Mouse (Mus musculus): ENCODE data around the gene Gpbar1. TPM values are rescaled to one million over a fixed set of nuclear protein-coding genes. Genes with fewer than 3 reads are reported as not detected.
A peak's percentile ranks its signal among the peaks of the same experiment; 100 is the strongest.

Gene Gpbar1
- total RNA-seq, 2 experiments from 2014 or later, result not detected

GRCm38 (mm10) chr1:74294733-74295455 is 16.5 kb downstream of the Gpbar1 start:
- no peak for DNase-seq (ENCODE audit: low spot score in 2 of 2)

DNA sequence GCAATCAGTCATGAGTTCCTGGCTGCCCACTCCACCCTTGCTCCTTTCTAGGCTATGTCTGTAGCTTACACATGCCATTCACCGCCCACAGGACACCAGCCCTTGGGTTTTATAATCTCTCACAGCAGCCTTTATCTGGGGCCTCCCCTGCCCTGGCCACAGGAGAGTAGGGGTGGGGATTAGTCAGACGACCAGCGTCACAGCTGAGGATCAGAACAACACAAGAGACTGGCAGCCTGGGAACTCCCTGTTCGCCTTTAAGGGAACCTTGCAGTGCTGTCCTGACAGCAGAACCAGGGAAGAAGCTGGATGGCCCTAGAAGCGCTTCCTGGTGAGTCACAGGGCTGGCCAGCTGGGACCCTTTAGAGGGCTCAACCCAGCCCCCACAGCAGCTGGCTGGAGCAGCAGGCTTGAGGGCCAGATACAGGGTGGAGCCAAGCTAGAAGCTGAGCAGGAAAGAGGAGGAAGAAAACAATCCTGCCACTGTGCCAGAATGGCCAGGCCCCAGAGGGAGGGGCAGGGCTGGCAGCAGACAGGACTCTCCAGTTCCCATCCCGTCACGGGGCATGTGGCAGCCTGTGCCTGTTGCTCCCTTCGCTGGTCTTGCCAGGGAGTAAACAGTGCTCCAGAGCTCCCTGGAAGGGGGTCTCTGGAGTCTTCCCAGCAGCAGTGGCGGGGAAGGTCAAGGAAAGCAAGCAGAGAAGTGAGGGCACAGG is 17.3 kb downstream of the Gpbar1 start:
- peak; percentile 80 to 93 for DNase-seq (ENCODE audit: low spot score in 2 of 2)

- DNase-seq (ENCODE audit: low spot score in 2 of 2), result no peak
Observed at GRCm38 (mm10) chr1:74296477-74296876, 18.1 kb downstream of the Gpbar1 start.

- no peak for DNase-seq (ENCODE audit: low spot score in 2 of 2)
Observed at GRCm38 (mm10) chr1:74297269-74297668, 18.9 kb downstream of the Gpbar1 start.

DNA sequence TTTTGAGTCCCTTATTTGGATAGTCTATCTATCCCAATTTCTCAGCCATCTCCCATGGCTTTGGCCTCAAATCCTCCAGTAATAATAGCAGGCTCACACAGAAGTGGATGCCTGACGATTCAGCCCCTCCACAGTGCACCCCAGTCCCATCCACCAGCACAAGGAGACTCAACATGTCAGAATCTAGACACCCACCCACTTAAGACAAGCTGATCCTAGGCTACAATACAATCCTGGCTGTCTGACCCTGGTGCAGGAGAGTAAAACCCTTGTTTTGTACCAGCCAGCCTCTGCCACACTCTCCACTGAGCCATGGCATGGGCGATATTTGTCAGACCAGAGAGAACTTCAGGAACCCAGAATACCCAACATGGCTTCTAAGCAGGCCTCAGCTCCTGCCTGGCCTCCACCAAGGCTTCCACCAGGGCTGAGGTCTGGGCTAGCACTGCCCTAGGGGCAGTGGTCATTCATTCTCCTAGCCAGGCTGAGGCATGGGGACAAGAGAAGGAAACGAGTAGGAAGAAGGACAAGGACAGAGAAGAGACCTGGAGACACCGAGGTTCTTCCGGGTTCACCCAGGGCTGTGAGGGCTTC is 19.9 kb downstream of the Gpbar1 start:
- no peak for DNase-seq (ENCODE audit: low spot score in 2 of 2)

GRCm38 (mm10) chr1:74298996-74299395 is 20.6 kb downstream of the Gpbar1 start:
- no peak for DNase-seq (ENCODE audit: low spot score in 2 of 2)

- no peak for DNase-seq (ENCODE audit: low spot score in 2 of 2)
Observed at GRCm38 (mm10) chr1:74300347-74301110, 22.2 kb downstream of the Gpbar1 start.

DNA sequence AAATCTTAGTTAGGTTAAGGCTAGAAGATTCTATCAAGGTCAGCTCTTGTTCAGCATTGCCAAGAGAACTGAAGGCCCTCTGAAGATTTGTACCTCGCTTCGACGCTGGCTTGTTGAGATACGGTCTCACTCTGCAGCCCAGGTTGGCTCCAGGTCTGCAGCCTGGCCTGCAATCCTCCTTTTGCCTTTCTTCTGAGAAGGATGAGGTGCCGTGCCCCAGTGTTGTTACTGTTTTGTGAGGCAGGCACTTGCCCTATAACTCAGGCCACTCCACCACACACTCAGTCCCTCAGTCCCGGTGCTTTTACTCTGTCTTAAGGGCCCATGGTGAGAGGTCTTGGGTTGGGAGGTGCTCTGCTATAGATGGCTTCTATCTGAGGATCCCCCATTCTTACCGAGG is 23.9 kb downstream of the Gpbar1 start:
- DNase-seq (ENCODE audit: low spot score in 2 of 2), result no peak

DNA sequence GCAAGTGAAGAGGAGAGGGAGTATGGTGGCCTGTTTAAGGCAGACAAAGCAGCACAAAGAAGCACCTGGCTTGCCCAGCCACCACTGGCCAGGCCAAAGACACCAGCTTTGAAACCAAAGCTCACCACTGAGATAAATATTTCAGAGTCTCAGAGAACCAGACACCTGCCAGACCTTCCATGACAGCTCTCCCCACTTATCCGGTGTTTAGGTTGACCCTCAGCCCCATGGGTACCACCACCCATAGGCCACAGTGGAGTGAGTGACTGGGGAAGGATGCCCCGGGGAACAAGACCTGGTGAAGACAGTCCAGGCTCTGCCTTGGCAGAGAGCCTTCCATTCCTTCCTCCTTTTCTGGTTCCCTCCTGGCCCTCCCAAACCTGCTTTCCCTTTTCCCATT is 24.5 kb downstream of the Gpbar1 start:
- DNase-seq (ENCODE audit: low spot score in 2 of 2), result no peak

DNA sequence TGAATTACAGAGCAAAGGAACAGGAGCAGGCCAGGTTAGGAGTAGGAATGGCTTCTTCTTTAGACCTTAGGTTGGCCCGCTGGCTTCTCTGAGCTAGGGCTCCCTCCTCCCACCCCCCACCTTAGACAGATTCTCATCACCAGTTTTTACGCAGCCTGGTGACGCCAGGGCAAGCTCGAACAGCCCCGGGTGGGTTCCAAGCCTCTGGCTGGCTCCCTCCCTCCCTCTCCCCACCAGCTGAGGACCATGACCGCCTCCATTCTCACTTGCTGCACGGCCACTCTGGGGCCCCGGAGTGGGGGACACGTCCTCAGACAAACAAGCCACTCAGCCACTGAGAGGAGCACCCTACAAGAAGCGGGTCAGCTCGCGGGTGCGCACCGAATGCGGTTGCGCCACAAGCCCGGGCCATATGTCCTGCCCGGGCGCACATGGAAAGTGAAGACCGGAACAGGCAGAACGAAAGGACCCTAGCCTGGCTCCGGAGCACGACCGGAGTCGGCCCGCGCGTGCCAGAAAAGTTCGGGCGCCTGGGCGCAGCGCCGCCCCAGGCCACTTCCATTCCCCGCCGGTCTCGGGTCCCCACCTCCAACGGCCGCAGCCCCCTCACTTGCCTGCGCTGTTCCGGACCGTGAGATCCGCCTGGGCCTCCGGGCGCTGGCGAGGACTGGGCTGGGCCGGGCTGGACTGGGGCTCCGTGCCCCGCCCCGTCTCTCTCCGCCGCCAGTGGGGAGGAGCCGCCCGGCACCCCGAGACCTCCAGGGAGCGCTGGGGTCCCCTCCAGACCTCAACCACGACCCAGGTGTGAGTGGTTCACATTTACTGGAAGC is 25.4 kb downstream of the Gpbar1 start:
- peak; percentile 46 to 48 for DNase-seq (ENCODE audit: low spot score in 2 of 2)

DNA sequence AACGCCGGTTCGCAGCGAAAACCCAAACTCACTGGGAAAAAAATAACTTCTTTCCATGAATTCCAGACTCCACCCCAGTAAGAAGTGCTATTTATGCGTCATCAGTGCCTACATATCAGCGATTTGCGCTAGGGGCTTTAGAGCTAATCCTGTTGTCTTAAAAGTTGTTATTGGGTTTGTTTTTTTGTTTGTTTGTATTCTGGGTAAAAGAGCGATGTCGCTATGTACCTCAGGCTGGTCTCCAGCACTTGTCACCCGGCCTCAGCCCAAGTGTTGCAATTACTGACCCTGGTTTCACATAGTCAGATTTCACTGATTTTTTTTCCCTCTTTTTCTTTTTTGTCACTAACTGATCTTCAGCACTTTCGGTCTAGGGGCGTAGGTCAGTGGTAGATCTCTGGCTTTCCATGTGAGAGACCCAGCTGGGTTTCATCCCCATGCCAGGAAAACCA is 26.0 kb downstream of the Gpbar1 start:
- DNase-seq (ENCODE audit: low spot score in 2 of 2), result no peak

GRCm38 (mm10) chr1:74304946-74305345 is 26.6 kb downstream of the Gpbar1 start:
- DNase-seq (ENCODE audit: low spot score in 2 of 2), result no peak

DNA sequence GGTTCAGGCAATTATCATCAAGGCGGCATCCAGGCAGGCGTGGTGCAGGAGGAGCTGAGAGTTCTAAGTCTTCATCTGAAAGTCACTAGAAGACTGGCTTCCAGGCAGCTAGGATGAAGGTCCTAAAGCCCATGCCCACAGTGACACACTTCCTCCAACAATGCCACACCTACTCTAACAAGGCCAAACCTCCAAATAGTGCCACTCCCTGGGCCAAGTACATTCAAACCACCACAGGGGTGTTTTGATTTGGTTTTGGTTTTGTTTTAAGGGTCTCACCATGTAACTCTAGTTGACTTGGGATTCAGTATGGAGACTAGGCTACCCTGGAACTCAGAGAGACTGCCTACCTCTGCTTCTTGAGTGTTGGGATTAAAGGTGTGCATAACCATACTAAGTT is 27.2 kb downstream of the Gpbar1 start, which contains the start of gene Tmbim1:
Tmbim1 (minus strand) TSS at position 101 of the 400 bp plus-strand sequence.
- DNase-seq (ENCODE audit: low spot score in 2 of 2), result no peak

DNA sequence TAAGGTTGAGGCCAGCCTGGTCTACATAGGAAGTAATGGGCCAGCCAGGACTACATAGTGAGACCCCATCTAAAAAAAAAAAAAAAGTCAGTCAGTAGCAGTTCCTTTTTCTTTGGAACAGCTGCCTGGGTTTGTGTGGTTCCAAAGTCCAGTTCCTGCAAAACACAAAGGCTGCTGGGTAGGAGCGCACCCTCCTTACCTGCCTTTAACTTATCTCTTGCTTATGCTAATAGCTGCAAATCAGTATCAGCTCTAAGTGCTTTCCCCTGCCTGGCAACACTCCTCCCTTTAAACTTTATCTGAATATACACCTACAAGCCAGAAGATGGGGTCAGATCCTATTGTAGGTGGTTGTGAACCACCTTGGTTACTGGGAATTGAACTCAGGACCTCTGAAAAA is 28.8 kb downstream of the Gpbar1 start:
- DNase-seq (ENCODE audit: low spot score in 2 of 2), result no peak

GRCm38 (mm10) chr1:74308001-74308964 is 29.9 kb downstream of the Gpbar1 start:
- no peak for DNase-seq (ENCODE audit: low spot score in 2 of 2)

DNA sequence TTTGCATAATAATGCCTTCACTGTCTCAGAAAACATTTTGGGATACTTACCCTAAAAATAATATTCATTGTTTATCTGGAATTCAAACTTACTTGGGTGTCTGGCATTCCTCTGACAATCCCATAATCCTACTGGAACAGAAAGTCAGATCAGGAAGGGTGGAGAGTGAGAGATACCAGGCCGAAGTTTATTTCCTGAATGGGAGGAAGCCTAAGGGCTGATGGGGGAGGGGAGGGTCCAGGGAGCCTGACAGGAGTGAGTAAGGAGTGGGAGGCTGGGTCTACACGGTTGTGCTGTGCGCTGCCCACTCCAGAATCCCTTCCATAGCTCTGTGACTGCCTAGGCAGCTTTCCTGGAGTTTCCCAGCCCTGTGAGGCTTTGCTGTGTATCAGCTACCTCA is 31.4 kb downstream of the Gpbar1 start:
- DNase-seq (ENCODE audit: low spot score in 2 of 2), result no peak

DNA sequence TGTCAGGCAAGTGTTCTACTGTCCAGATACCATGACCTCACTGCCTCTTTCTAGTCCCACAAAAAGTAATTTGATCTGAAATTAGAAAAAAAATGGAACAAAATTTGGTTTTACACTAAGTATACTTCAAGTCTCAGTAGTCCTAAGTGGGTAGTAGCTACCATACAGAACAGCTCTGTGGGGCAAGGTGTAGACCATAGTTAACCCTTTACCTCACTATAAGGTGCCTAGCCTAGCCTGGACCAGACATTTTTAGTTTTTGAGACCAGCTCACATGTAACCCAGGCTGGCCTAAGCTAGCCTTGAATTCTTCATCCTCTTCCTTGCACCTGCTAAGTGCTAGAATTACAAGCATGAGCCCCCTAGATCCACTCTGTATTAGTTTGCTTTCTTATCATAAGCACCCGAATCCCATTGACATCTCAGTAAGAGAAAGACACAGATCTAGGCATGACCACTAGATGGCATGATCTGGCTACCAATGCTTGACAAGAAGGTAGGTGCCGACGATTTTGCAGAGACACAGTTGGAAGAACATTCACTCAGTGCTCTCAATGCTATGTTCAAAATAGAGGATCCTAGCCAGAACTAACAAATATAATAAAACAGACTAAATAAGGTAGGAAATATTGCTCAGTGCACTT is 34.8 kb downstream of the Gpbar1 start:
- peak; percentile 53 to 91 for DNase-seq (ENCODE audit: low spot score in 2 of 2)

GRCm38 (mm10) chr1:74314796-74315195 is 36.4 kb downstream of the Gpbar1 start:
- DNase-seq (ENCODE audit: low spot score in 2 of 2), result no peak

Measured in layer of hippocampus, postnatal 14 days (tissue).